Mouse (Mus musculus): ENCODE results near the gene Gm11627. TPM values are rescaled to one million over a fixed set of nuclear protein-coding genes. Genes with fewer than 3 reads are reported as not detected.

The Gm11627 gene
- polyA plus RNA-seq (2014; fragmentation: Nextera tagmentation; extraction: Ambion mirVana), result 2.3 and 4.2 TPM in 2 replicates

GRCm38 (mm10) chr11:102579165-102580033 lies at the start of gene Gm11627:
Gene Gm11627, minus strand, starts transcription at chr11:102579461.
- Histone ChIP-seq H3K27me3 (ENCODE audit: control insufficient read depth, insufficient read depth, low read length) (no peaks in the 10 kb centered on the region), H3K4me3 (replicated peaks; ENCODE audit: low read depth, low read length) (peak within 1 kb of the TSS; percentile 1; the same call in 1 of the 2 replicates), H3K4me1 (ENCODE audit: control insufficient read depth, insufficient read depth, low read length) (peaks cover 23% of the 10 kb centered on the region), H3K27ac (replicated peaks; ENCODE audit: low read depth, low read length) (peak within 1 kb of the TSS; percentile 55), H3K9me3 (ENCODE audit: control insufficient read depth, low read length) (no peaks in the 10 kb centered on the region), H3K36me3 (ENCODE audit: control insufficient read depth, insufficient read depth, low read length) (no peaks in the 10 kb centered on the region), H3K4me2 (ENCODE audit: low read length) (peak within 1 kb of the TSS; percentile 41), H3K9ac (replicated peaks; ENCODE audit: low read length) (0 out of 2 replicates have a peak within 1 kb of the TSS, but pooled peaks have one; percentile 12)
- DNase-seq (peak; percentile 77), ATAC-seq (ENCODE audit: low FRiP score, low TSS enrichment) (peak; percentile 69)
- under 1% methylated on average over 22 of the region's 23 CpGs for WGBS

- no peak for ATAC-seq (ENCODE audit: low FRiP score, low TSS enrichment)
- Histone ChIP-seq H3K27me3 (ENCODE audit: control insufficient read depth, insufficient read depth, low read length) (no peaks in the 10 kb centered on the region), H3K4me2 (ENCODE audit: low read length) (no peak overlapping the region), H3K27ac (replicated peaks; ENCODE audit: low read depth, low read length) (no peak overlapping the region), H3K4me1 (ENCODE audit: control insufficient read depth, insufficient read depth, low read length) (peaks cover 25% of the 10 kb centered on the region), H3K9ac (replicated peaks; ENCODE audit: low read length) (no peak overlapping the region), H3K9me3 (ENCODE audit: control insufficient read depth, low read length) (no peaks in the 10 kb centered on the region), H3K4me3 (replicated peaks; ENCODE audit: low read depth, low read length) (no peak overlapping the region), H3K36me3 (ENCODE audit: control insufficient read depth, insufficient read depth, low read length) (no peaks in the 10 kb centered on the region)
- WGBS, result 23% methylated on average over 9 of the region's 9 CpGs
- DNase-seq, result no peak
Observed at GRCm38 (mm10) chr11:102628529-102628928, 49.3 kb upstream of the Gm11627 start.

GRCm38 (mm10) chr11:102627171-102627931 lies 48.1 kb upstream of the Gm11627 start:
- Histone ChIP-seq H3K4me3 (replicated peaks; ENCODE audit: low read depth, low read length) (no peak overlapping the region), H3K4me1 (ENCODE audit: control insufficient read depth, insufficient read depth, low read length) (peaks cover 22% of the 10 kb centered on the region), H3K36me3 (ENCODE audit: control insufficient read depth, insufficient read depth, low read length) (no peaks in the 10 kb centered on the region), H3K27ac (replicated peaks; ENCODE audit: low read depth, low read length) (no peak overlapping the region), H3K9me3 (ENCODE audit: control insufficient read depth, low read length) (no peaks in the 10 kb centered on the region), H3K9ac (replicated peaks; ENCODE audit: low read length) (no peak overlapping the region), H3K4me2 (ENCODE audit: low read length) (no peak overlapping the region), H3K27me3 (ENCODE audit: control insufficient read depth, insufficient read depth, low read length) (no peaks in the 10 kb centered on the region)
- no peak for ATAC-seq (ENCODE audit: low FRiP score, low TSS enrichment)
- no peak for DNase-seq
- 85% methylated on average over 9 of the region's 9 CpGs for WGBS

GRCm38 (mm10) chr11:102624888-102625407 lies 45.7 kb upstream of the Gm11627 start:
- 14% methylated on average over 14 of the region's 14 CpGs for WGBS
- Histone ChIP-seq H3K9ac (replicated peaks; ENCODE audit: low read length) (0 out of 2 replicates have a peak overlapping the region, but pooled peaks have one; percentile 26), H3K4me3 (replicated peaks; ENCODE audit: low read depth, low read length) (0 out of 2 replicates have a peak overlapping the region, but pooled peaks have one; percentile 9), H3K27me3 (ENCODE audit: control insufficient read depth, insufficient read depth, low read length) (no peaks in the 10 kb centered on the region), H3K27ac (replicated peaks; ENCODE audit: low read depth, low read length) (peak overlapping the region; percentile 68), H3K36me3 (ENCODE audit: control insufficient read depth, insufficient read depth, low read length) (no peaks in the 10 kb centered on the region), H3K9me3 (ENCODE audit: control insufficient read depth, low read length) (no peaks in the 10 kb centered on the region), H3K4me1 (ENCODE audit: control insufficient read depth, insufficient read depth, low read length) (peaks cover 22% of the 10 kb centered on the region), H3K4me2 (ENCODE audit: low read length) (peak overlapping the region; percentile 42)
- peak; percentile 58; the same call in 1 of the 2 replicates for ATAC-seq (ENCODE audit: low FRiP score, low TSS enrichment)
- peak; percentile 74 for DNase-seq

GRCm38 (mm10) chr11:102623876-102624789 lies 44.9 kb upstream of the Gm11627 start:
- 8% methylated on average over 17 of the region's 17 CpGs for WGBS
- H3K27me3 ChIP-seq (ENCODE audit: control insufficient read depth, insufficient read depth, low read length), result no peaks in the 10 kb centered on the region
- peak overlapping the region; percentile 68 for H3K27ac ChIP-seq (replicated peaks; ENCODE audit: low read depth, low read length)
- H3K9me3 ChIP-seq (ENCODE audit: control insufficient read depth, low read length), result peaks cover 3% of the 10 kb centered on the region; the same call in 1 of the 2 replicates
- no peak overlapping the region; the same call in 1 of the 2 replicates for H3K4me2 ChIP-seq (ENCODE audit: low read length)
- no peak; the same call in 1 of the 2 replicates for ATAC-seq (ENCODE audit: low FRiP score, low TSS enrichment)
- H3K4me3 ChIP-seq (replicated peaks; ENCODE audit: low read depth, low read length), result no peak overlapping the region
- H3K36me3 ChIP-seq (ENCODE audit: control insufficient read depth, insufficient read depth, low read length), result no peaks in the 10 kb centered on the region
- DNase-seq, result peak; percentile 57
- H3K9ac ChIP-seq (replicated peaks; ENCODE audit: low read length), result peak overlapping the region; percentile 24; the same call in 1 of the 2 replicates
- H3K4me1 ChIP-seq (ENCODE audit: control insufficient read depth, insufficient read depth, low read length), result peaks cover 22% of the 10 kb centered on the region

- Histone ChIP-seq H3K4me2 (ENCODE audit: low read length) (no peak overlapping the region), H3K4me3 (replicated peaks; ENCODE audit: low read depth, low read length) (no peak overlapping the region), H3K36me3 (ENCODE audit: control insufficient read depth, insufficient read depth, low read length) (no peaks in the 10 kb centered on the region), H3K27ac (replicated peaks; ENCODE audit: low read depth, low read length) (no peak overlapping the region), H3K9ac (replicated peaks; ENCODE audit: low read length) (no peak overlapping the region), H3K9me3 (ENCODE audit: control insufficient read depth, low read length) (peaks cover 3% of the 10 kb centered on the region; the same call in 1 of the 2 replicates), H3K27me3 (ENCODE audit: control insufficient read depth, insufficient read depth, low read length) (no peaks in the 10 kb centered on the region), H3K4me1 (ENCODE audit: control insufficient read depth, insufficient read depth, low read length) (peaks cover 9% of the 10 kb centered on the region)
- DNase-seq (no peak), ATAC-seq (ENCODE audit: low FRiP score, low TSS enrichment) (no peak)
- WGBS, result 67% methylated on average over 2 of the region's 2 CpGs
Observed at GRCm38 (mm10) chr11:102619449-102619848, 40.2 kb upstream of the Gm11627 start.

GRCm38 (mm10) chr11:102611317-102611705 lies 32.0 kb upstream of the Gm11627 start:
- no peaks in the 10 kb centered on the region for H3K9me3 ChIP-seq (ENCODE audit: control insufficient read depth, low read length)
- no peak overlapping the region for H3K4me3 ChIP-seq (replicated peaks; ENCODE audit: low read depth, low read length)
- no peaks in the 10 kb centered on the region for H3K36me3 ChIP-seq (ENCODE audit: control insufficient read depth, insufficient read depth, low read length)
- H3K9ac ChIP-seq (replicated peaks; ENCODE audit: low read length), result no peak overlapping the region
- peaks cover 6% of the 10 kb centered on the region; the same call in 1 of the 2 replicates for H3K4me1 ChIP-seq (ENCODE audit: control insufficient read depth, insufficient read depth, low read length)
- H3K4me2 ChIP-seq (ENCODE audit: low read length), result no peak overlapping the region
- no peaks in the 10 kb centered on the region for H3K27me3 ChIP-seq (ENCODE audit: control insufficient read depth, insufficient read depth, low read length)
- WGBS, result 19% methylated on average over 6 of the region's 6 CpGs
- H3K27ac ChIP-seq (replicated peaks; ENCODE audit: low read depth, low read length), result no peak overlapping the region
- DNase-seq, result no peak
- no peak for ATAC-seq (ENCODE audit: low FRiP score, low TSS enrichment)

All from midbrain, embryonic 14.5 days (tissue).